Mouse (Mus musculus): Measurements from ENCODE around the gene Snap23.

GRCm38 (mm10) chr2:120592227-120592626, 24.8 kb downstream of the Snap23 start:
- no peak for TF ChIP-seq CTCF (IDR thresholded peaks at IDR 0.05; ENCODE audit: low read depth, low read length)
- TF ChIP-seq POLR2A (IDR thresholded peaks at IDR 0.05; ENCODE audit: extremely low read depth, insufficient read depth, low read length), result no peak

All from liver, adult 2 months (tissue).